Mouse (Mus musculus): ENCODE measurements around the gene Olfr1279.
A peak's percentile ranks its signal among the peaks of the same experiment; 100 is the strongest.

Olfr1279 gene

GRCm38 (mm10) chr2:111300374-111300773 is at the start of gene Olfr1279:
Olfr1279 (plus strand) TSS chr2:111300635.
- DNase-seq (ENCODE audit: low read depth, low spot score), result peak; percentile 34

GRCm38 (mm10) chr2:111254216-111254615 is 46.2 kb upstream of the Olfr1279 start, which contains the start of gene Olfr1276:
Olfr1276 (plus strand) TSS chr2:111254516.
- DNase-seq (ENCODE audit: low read depth, low spot score), result no peak

GRCm38 (mm10) chr2:111274006-111274405 is 26.4 kb upstream of the Olfr1279 start, which contains the start of gene Olfr1277:
Olfr1277 (minus strand) TSS chr2:111274106.
- no peak for DNase-seq (ENCODE audit: low read depth, low spot score)

GRCm38 (mm10) chr2:111289836-111290235 is 10.6 kb upstream of the Olfr1279 start, which contains the start of gene Olfr1278:
Olfr1278 (plus strand) TSS chr2:111290136.
- no peak for DNase-seq (ENCODE audit: low read depth, low spot score)

GRCm38 (mm10) chr2:111298541-111298940 is 1.9 kb upstream of the Olfr1279 start:
- no peak for DNase-seq (ENCODE audit: low read depth, low spot score)

GRCm38 (mm10) chr2:111313717-111314116 is 13.3 kb downstream of the Olfr1279 start, which contains the start of gene Olfr1280:
Olfr1280 (plus strand) TSS chr2:111314017.
- no peak for DNase-seq (ENCODE audit: low read depth, low spot score)

- DNase-seq (ENCODE audit: low read depth, low spot score), result no peak
Measured at GRCm38 (mm10) chr2:111326220-111326619, 25.8 kb downstream of the Olfr1279 start, which contains the start of gene Olfr1281. Olfr1281 (plus strand) TSS chr2:111326520.

- peak; percentile 0 for DNase-seq (ENCODE audit: low read depth, low spot score)
Measured at GRCm38 (mm10) chr2:111333721-111334120, 33.3 kb downstream of the Olfr1279 start.

GRCm38 (mm10) chr2:111335976-111336375 is 35.5 kb downstream of the Olfr1279 start, which contains the start of gene Olfr1282:
Olfr1282 (minus strand) TSS chr2:111336076.
- no peak for DNase-seq (ENCODE audit: low read depth, low spot score)
